Mouse (Mus musculus) stomach, postnatal 0 days (tissue): ENCODE measurements at regions not wholly inside any gene's neighbourhood (a gene's known extent, or its start where the extent isn't known, plus 50 kb on each side); places are given as distances from the start of the nearest gene placed in this dataset.

Experiments
- CTCF ChIP-seq: IDR thresholded peaks from 2 replicates; pipeline ENCODE4 v1.5.1; 2016; ENCODE audit warnings: antibody characterized with exemption, low read depth, mild to moderate bottlenecking, moderate library complexity
- EP300 ChIP-seq: optimal IDR thresholded peaks from 2 replicates; pipeline ENCODE3; 2016; ENCODE audit warnings: antibody characterized with exemption

DNA sequence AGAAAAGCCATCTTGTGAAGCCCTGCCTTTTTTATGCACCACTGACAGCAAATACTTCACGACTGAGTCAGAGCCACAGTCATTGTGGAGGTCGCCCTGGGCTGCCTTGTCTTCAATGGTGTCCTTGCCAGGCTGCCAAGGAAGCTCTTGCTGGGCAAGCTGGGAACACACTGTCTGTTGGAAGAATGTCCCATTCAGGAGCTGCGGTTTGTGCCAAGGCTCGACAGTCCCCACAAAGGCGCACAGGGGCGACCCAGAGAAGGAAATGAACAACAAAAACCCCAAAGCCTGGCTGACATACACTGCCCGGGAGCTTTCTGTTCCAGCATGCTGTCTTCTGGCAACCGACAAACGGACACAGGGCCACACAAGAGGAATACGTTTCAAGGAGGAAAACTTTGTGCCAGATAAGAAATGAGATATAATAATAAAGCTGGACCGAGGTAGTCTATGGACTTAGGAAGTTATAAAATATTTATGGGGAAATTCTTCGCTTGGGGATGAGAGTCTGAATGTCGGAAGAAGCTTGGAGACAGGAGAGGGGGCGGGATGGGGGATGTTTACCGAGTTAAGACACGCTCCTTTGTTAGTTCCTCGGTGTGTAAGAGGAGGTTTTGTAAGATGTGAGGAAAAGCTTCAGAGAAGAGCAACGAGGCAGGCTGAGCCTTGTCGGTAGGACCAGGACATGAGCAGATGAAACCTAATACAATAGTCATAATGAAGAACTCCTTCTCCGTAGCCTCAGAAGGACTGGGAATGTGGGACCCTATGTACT lies 261.5 kb downstream of the Fzd1 start:
- TF ChIP-seq CTCF = no peak
- no peak for TF ChIP-seq EP300
